Mouse (Mus musculus) Muller cell, postnatal 12 days (primary cell): ENCODE measurements around the gene Gm8251.
"Not testable (repeated sequence)": the region's sequence is repeated elsewhere in the genome, so short reads cannot be mapped to it uniquely, and the experiment has no call there.

ENCODE experiments used
- DNase-seq: peaks from one replicate; pipeline ENCODE4 v3.0.0-alpha.2; 2015; ENCODE audit errors: inconsistent ontology term

Gene Gm8251

GRCm38 (mm10) chr1:44061836-44062235 is at the start of gene Gm8251:
Gm8251 (minus strand) TSS chr1:44061936.
- no peak for DNase-seq

GRCm38 (mm10) chr1:44102939-44103338 is 41.2 kb upstream of the Gm8251 start:
- no peak for DNase-seq

- DNase-seq, result peak; percentile 98
Measured at GRCm38 (mm10) chr1:44102259-44102717, 40.6 kb upstream of the Gm8251 start, which contains the start of gene Tex30. Tex30 (minus strand) TSS chr1:44102441.

- peak; percentile 56 for DNase-seq
Measured at GRCm38 (mm10) chr1:44101448-44102225, 39.9 kb upstream of the Gm8251 start.

GRCm38 (mm10) chr1:44064625-44065024 is 2.9 kb upstream of the Gm8251 start:
- peak; percentile 12 for DNase-seq

- DNase-seq, result no peak
Measured at GRCm38 (mm10) chr1:44063439-44063838, 1.7 kb upstream of the Gm8251 start.

- no peak for DNase-seq
Measured at GRCm38 (mm10) chr1:44057805-44058204, 3.9 kb downstream of the Gm8251 start.

- no peak for DNase-seq
Measured at GRCm38 (mm10) chr1:44046556-44046955, 15.2 kb downstream of the Gm8251 start.

- DNase-seq, result not testable (repeated sequence)
Measured at GRCm38 (mm10) chr1:44045689-44046088, 16.0 kb downstream of the Gm8251 start.

- DNase-seq, result no peak
Measured at GRCm38 (mm10) chr1:44042555-44042915, 19.2 kb downstream of the Gm8251 start.

- DNase-seq, result peak; percentile 50
Measured at GRCm38 (mm10) chr1:44041797-44042554, 19.8 kb downstream of the Gm8251 start.

GRCm38 (mm10) chr1:44032948-44033347 is 28.8 kb downstream of the Gm8251 start:
- no peak for DNase-seq

GRCm38 (mm10) chr1:44032213-44032612 is 29.5 kb downstream of the Gm8251 start:
- DNase-seq, result no peak

- DNase-seq, result peak; percentile 27
Measured at GRCm38 (mm10) chr1:44027651-44028050, 34.1 kb downstream of the Gm8251 start.

GRCm38 (mm10) chr1:44022656-44023055 is 39.1 kb downstream of the Gm8251 start:
- DNase-seq, result no peak

GRCm38 (mm10) chr1:44019934-44020333 is 41.8 kb downstream of the Gm8251 start, which contains the start of gene Mettl21c:
Mettl21c (minus strand) TSS chr1:44020034.
- no peak for DNase-seq

GRCm38 (mm10) chr1:44015556-44015955 is 46.2 kb downstream of the Gm8251 start:
- no peak for DNase-seq
